In genomic region chr1:94078314-94078713, GRCm38 (mm10) we compare ENCODE assay signal across 16 mouse cellular contexts. TPM values are rescaled to one million over a fixed set of nuclear protein-coding genes. Genes with fewer than 3 reads are reported as not detected.
DNase-seq lines count a peak whose midpoint lies in the region; ATAC-seq and TF ChIP-seq lines count a peak whose summit lies in the region.
"Had no signal": no experiment of that assay in that cellular context is flagged by ENCODE, and none has a peak within 500 bp of the region (broad histone marks: within the 10 kb centered on the region; RNA-seq: fewer than 3 reads in every experiment).

No protein-coding gene starts in this region.

- no peaks in the 10 kb centered on the region for H3K9me3 ChIP-seq in limb, embryonic 11.5 days (ENCODE audit: control insufficient read depth, low read length)
- H3K9me3 ChIP-seq: stomach, embryonic 15.5 days had no signal

- H3K4me3 ChIP-seq in kidney, adult 2 months (ENCODE audit: insufficient read depth, low read depth, low read length): no peak overlapping the region
- no peak overlapping the region for H3K4me3 ChIP-seq in limb, embryonic 11.5 days (ENCODE audit: low read depth, low read length)
- H3K4me3 ChIP-seq: layer of hippocampus, adult 2 months; stomach, embryonic 15.5 days had no signal

- peak; percentile 15 for DNase-seq in kidney, adult 2 months
- DNase-seq in kidney, adult 9 months: no peak
- peak; percentile 92 for DNase-seq in 416B (ENCODE audit: low read depth)
- peak; percentile 27 for DNase-seq in adrenal gland, postnatal 14 days
- DNase-seq in limb, embryonic 11.5 days (ENCODE audit: low spot score): peak; percentile 48
- DNase-seq in spleen, postnatal 14 days (ENCODE audit: low spot score in 2 of 2): no peak
- DNase-seq in retina, embryonic 14.5 days (ENCODE audit: low spot score): no peak

- no peaks in the 10 kb centered on the region for H3K27me3 ChIP-seq in kidney, adult 2 months (replicated peaks; ENCODE audit: control insufficient read depth, insufficient read depth, low read length)
- H3K27me3 ChIP-seq in limb, embryonic 11.5 days (ENCODE audit: control insufficient read depth, insufficient read depth, low read length): 0 out of 2 replicates have a peak, but pooled peaks cover 3% of the 10 kb centered on the region
- H3K27me3 ChIP-seq: stomach, embryonic 15.5 days had no signal

- no peak for TF ChIP-seq CTCF in kidney, adult 2 months (conservative IDR thresholded peaks at IDR 0.05; ENCODE audit: insufficient read depth, insufficient read length, low read depth, low read length)

- H3K36me3 ChIP-seq in kidney, adult 2 months (ENCODE audit: control insufficient read depth, insufficient read depth, low read length): no peaks in the 10 kb centered on the region
- no peaks in the 10 kb centered on the region for H3K36me3 ChIP-seq in limb, embryonic 11.5 days (ENCODE audit: control insufficient read depth, insufficient read depth, low read length)
- H3K36me3 ChIP-seq: stomach, embryonic 15.5 days had no signal

- H3K4me1 ChIP-seq in kidney, adult 2 months (ENCODE audit: control insufficient read depth, insufficient read depth, low read length): no peaks in the 10 kb centered on the region
- H3K4me1 ChIP-seq in limb, embryonic 11.5 days (ENCODE audit: control insufficient read depth, insufficient read depth, low read length): no peaks in the 10 kb centered on the region
- H3K4me1 ChIP-seq: stomach, embryonic 15.5 days had no signal

- no peak overlapping the region for H3K4me2 ChIP-seq in limb, embryonic 11.5 days (ENCODE audit: low read depth, severe bottlenecking)
- H3K4me2 ChIP-seq: stomach, embryonic 15.5 days had no signal

- no peak overlapping the region for H3K9ac ChIP-seq in limb, embryonic 11.5 days (ENCODE audit: low read length)
- H3K9ac ChIP-seq: liver, embryonic 14.5 days; stomach, embryonic 15.5 days had no signal

- no peak for ATAC-seq in limb, embryonic 11.5 days (ENCODE audit: insufficient number of reproducible peaks, low FRiP score, low TSS enrichment, low read depth)
- no peak for ATAC-seq in erythroblast, adult 5-6 weeks (replicated peaks; ENCODE audit: low FRiP score, poor library complexity, severe bottlenecking)

- WGBS in kidney, adult 2 months: 55% methylated on average over 3 of the region's 3 CpGs
- 46% methylated on average over 3 of the region's 3 CpGs for WGBS in limb, embryonic 11.5 days

- H3K27ac ChIP-seq in kidney, adult 2 months (ENCODE audit: insufficient read depth, low read depth, low read length): no peak overlapping the region
- no peak overlapping the region for H3K27ac ChIP-seq in limb, embryonic 11.5 days (replicated peaks; ENCODE audit: low read depth, low read length)
- H3K27ac ChIP-seq: layer of hippocampus, adult 2 months; liver, embryonic 14.5 days; macrophage; stomach, embryonic 15.5 days had no signal

- TF ChIP-seq POLR2A in kidney, adult 2 months (IDR thresholded peaks at IDR 0.05; ENCODE audit: low read depth, low read length): no peak

RNA-seq across cellular contexts. Expression of gene Pdcd1, which starts 26.0 kb away (rescaled TPM):
- 0.08 and 0.45 TPM in 2 replicates for polyA plus RNA-seq in kidney, adult 2 months (2012; rRNA removed)
- total RNA-seq in adrenal gland, postnatal 14 days (2021): 0.30 TPM in 1 of 2 replicates, not detected in the other
- 0.13 TPM in 1 of 2 replicates, not detected in the other for polyA plus RNA-seq in limb, embryonic 11.5 days (2014; fragmentation: Nextera tagmentation; extraction: Ambion mirVana)
- not detected in 2 replicates for total RNA-seq in erythroblast, adult 5-6 weeks (2015; ENCODE audit: low replicate concordance)
- not detected in 2 replicates for total RNA-seq in erythroblast, adult 5-6 weeks (2017; ENCODE audit: low replicate concordance)
- total RNA-seq: gastrocnemius, postnatal 4 days; heart, postnatal 10 days; left cerebral cortex, postnatal 14 days had no signal
- polyA plus RNA-seq: macrophage had no signal

RNA-seq across cellular contexts. Expression of gene Neu4, which starts 58.1 kb away (rescaled TPM):
- polyA plus RNA-seq in kidney, adult 2 months (2012; rRNA removed): not detected in 2 replicates
- total RNA-seq in adrenal gland, postnatal 14 days (2021): not detected in 2 replicates
- polyA plus RNA-seq in limb, embryonic 11.5 days (2014; fragmentation: Nextera tagmentation; extraction: Ambion mirVana): not detected in 2 replicates
- total RNA-seq in erythroblast, adult 5-6 weeks (2015; ENCODE audit: low replicate concordance): not detected in 2 replicates
- not detected in 2 replicates for total RNA-seq in erythroblast, adult 5-6 weeks (2017; ENCODE audit: low replicate concordance)
- total RNA-seq: gastrocnemius, postnatal 4 days; heart, postnatal 10 days had no signal
- polyA plus RNA-seq: CD4-positive, CD25-positive, alpha-beta regulatory T cell, adult 4 months; liver, embryonic 14.5 days; macrophage; stomach, embryonic 15.5 days had no signal

Comparison
In these comparisons a context has a peak if more than half of its experiments do, and no peak if none do; other contexts are left out.
1. DNase-seq: peak in kidney, adult 2 months (single experiment), 416B (single experiment), adrenal gland, postnatal 14 days (single experiment) and limb, embryonic 11.5 days (single experiment); none in kidney, adult 9 months (single experiment), spleen, postnatal 14 days (0 of 2) and retina, embryonic 14.5 days (single experiment).